Mouse (Mus musculus): ENCODE data around the gene Olfr1215. TPM values are rescaled to one million over a fixed set of nuclear protein-coding genes. Genes with fewer than 3 reads are reported as not detected.
"Not testable (repeated sequence)": the region's sequence is repeated elsewhere in the genome, so short reads cannot be mapped to it uniquely, and the experiment has no call there.

The Olfr1215 gene
- not detected in 2 replicates for polyA plus RNA-seq (2016; fragmentation: Nextera tagmentation; extraction: Ambion mirVana)

DNA sequence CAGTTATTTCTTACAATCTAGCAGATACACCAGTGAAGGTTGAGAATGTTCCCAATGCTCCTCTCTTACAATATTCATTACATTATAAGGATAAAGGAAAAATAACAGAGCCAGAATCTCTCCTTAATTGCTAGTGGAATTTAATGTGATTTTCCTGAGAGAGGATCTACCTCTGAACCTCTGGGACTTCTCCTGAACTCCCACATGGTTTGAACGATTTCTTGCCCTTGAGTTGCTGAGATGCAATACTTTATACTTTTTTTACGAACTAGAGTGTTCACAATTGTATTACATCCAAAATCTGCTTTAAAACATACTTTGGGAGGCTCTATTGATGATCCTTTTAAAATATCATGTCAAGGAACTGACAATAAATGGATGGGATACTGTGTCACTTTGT is at the start of gene Olfr1215:
Gene Olfr1215, minus strand, starts transcription at position 101 of the 400 bp plus-strand sequence.
- Histone ChIP-seq H3K9ac (no peak within 1 kb of the TSS), H3K4me2 (no peak within 1 kb of the TSS), H3K27ac (no peak within 1 kb of the TSS), H3K4me1 (no peaks in the 10 kb centered on the region), H3K36me3 (no peaks in the 10 kb centered on the region), H3K9me3 (replicated peaks) (no peaks in the 10 kb centered on the region), H3K27me3 (replicated peaks) (no peaks in the 10 kb centered on the region), H3K4me3 (no peak within 1 kb of the TSS)
- ATAC-seq: no peak
- WGBS (ENCODE audit: insufficient replicate concordance): 47% methylated on average over 2 of the region's 2 CpGs

GRCm38 (mm10) chr2:89031965-89032364 is 25.2 kb upstream of the Olfr1215 start, which contains the start of gene Olfr1217:
Gene Olfr1217, minus strand, starts transcription at chr2:89032065.
- no peaks in the 10 kb centered on the region for H3K27me3 ChIP-seq (replicated peaks)
- no peaks in the 10 kb centered on the region for H3K9me3 ChIP-seq (replicated peaks)
- no peak within 1 kb of the TSS for H3K4me2 ChIP-seq
- no peak for ATAC-seq
- H3K4me1 ChIP-seq: no peaks in the 10 kb centered on the region
- H3K4me3 ChIP-seq: no peak within 1 kb of the TSS
- H3K27ac ChIP-seq: no peak within 1 kb of the TSS
- no peak within 1 kb of the TSS for H3K9ac ChIP-seq
- H3K36me3 ChIP-seq: no peaks in the 10 kb centered on the region
- WGBS (ENCODE audit: insufficient replicate concordance): 50% methylated on average over 2 of the region's 2 CpGs

DNA sequence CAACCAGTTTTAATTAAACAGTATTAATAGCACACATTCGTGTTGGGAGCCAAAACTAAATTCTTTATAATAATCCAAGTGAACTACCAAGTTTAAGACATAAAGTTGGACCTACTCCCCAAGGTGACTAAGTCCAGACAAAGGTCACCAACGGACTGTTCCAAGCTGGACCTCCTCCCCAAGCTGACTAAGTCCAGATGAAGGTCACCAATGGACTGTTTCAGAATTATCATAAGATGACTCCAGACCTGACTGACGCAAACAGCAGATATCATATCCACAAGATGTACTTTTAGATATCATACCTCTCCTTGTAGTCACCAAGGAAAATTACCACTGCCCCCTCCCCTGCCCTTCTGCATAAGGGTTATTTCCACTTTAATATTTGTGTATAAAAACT is 14.7 kb upstream of the Olfr1215 start:
- 47% methylated on average over 3 of the region's 3 CpGs for WGBS (ENCODE audit: insufficient replicate concordance)
- not testable (repeated sequence) for H3K36me3 ChIP-seq; H3K27me3 ChIP-seq (replicated peaks); H3K9me3 ChIP-seq (replicated peaks); H3K4me3 ChIP-seq; H3K27ac ChIP-seq; H3K4me2 ChIP-seq; H3K9ac ChIP-seq; ATAC-seq; H3K4me1 ChIP-seq

GRCm38 (mm10) chr2:89018240-89018639 is 11.5 kb upstream of the Olfr1215 start, which contains the start of gene Olfr1216:
Gene Olfr1216, minus strand, starts transcription at chr2:89018340.
- no peak for ATAC-seq
- WGBS (ENCODE audit: insufficient replicate concordance): 54% methylated on average over 1 of the region's 1 CpGs
- Histone ChIP-seq H3K27ac (no peak within 1 kb of the TSS), H3K9me3 (replicated peaks) (no peaks in the 10 kb centered on the region), H3K4me1 (no peaks in the 10 kb centered on the region), H3K4me3 (no peak within 1 kb of the TSS), H3K9ac (no peak within 1 kb of the TSS), H3K27me3 (replicated peaks) (no peaks in the 10 kb centered on the region), H3K36me3 (no peaks in the 10 kb centered on the region), H3K4me2 (no peak within 1 kb of the TSS)

DNA sequence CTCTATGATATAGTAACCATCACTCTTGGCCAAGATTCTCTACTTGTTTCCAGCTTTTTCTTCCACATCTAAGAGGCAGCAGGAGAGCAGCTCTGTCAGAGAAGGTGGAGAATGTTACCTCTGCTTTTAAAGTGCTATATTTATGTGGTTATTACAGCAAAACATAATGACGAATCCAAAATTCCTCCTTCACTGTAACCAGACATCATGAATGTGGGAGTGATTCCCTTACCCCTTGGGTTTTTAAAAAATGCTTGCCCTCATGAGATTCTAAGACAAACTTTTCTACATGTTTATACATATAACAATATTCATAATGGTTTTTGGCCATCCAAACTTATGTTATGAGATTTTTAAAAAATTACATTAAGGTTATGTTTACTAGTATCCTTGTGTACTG is 14.2 kb downstream of the Olfr1215 start, which contains the start of gene Olfr1214:
Gene Olfr1214, minus strand, starts transcription at position 101 of the 400 bp plus-strand sequence.
- H3K9ac ChIP-seq: no peak within 1 kb of the TSS
- no peak within 1 kb of the TSS for H3K4me3 ChIP-seq
- no peak for ATAC-seq
- no peaks in the 10 kb centered on the region for H3K9me3 ChIP-seq (replicated peaks)
- H3K36me3 ChIP-seq: no peaks in the 10 kb centered on the region
- no peak within 1 kb of the TSS for H3K27ac ChIP-seq
- H3K4me2 ChIP-seq: no peak within 1 kb of the TSS
- no peaks in the 10 kb centered on the region for H3K4me1 ChIP-seq
- WGBS (ENCODE audit: insufficient replicate concordance): 66% methylated on average over 1 of the region's 1 CpGs
- H3K27me3 ChIP-seq (replicated peaks): no peaks in the 10 kb centered on the region

DNA sequence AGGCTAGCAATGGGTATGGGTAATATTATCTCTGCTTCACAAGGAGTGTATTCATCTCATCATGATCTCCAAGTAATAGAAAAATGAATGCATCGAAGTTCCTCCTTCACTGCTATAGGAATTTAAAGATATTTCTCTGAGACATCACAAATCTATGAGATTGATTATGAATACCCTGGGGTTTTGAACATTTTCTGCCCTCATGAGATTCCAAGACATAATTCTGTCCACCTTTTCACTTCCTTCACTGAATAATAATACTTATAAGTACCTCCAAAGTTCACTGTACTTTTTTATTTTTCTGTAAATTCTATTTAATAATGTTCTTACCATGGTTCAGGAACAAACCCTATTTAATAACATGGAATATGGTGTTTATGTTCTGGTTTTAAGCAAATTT is 26.6 kb downstream of the Olfr1215 start, which contains the start of gene Gm13762:
Gene Gm13762, minus strand, starts transcription at position 101 of the 400 bp plus-strand sequence.
- H3K4me2 ChIP-seq: no peak within 1 kb of the TSS
- ATAC-seq: no peak
- no peaks in the 10 kb centered on the region for H3K36me3 ChIP-seq
- no peak within 1 kb of the TSS for H3K27ac ChIP-seq
- WGBS (ENCODE audit: insufficient replicate concordance): 78% methylated on average over 1 of the region's 1 CpGs
- H3K4me3 ChIP-seq: no peak within 1 kb of the TSS
- no peaks in the 10 kb centered on the region for H3K4me1 ChIP-seq
- no peaks in the 10 kb centered on the region for H3K27me3 ChIP-seq (replicated peaks)
- H3K9me3 ChIP-seq (replicated peaks): no peaks in the 10 kb centered on the region
- no peak within 1 kb of the TSS for H3K9ac ChIP-seq

GRCm38 (mm10) chr2:88953669-88954068 is 53.1 kb downstream of the Olfr1215 start, which contains the start of gene Olfr1212:
Gene Olfr1212, plus strand, starts transcription at chr2:88953969.
- no peaks in the 10 kb centered on the region for H3K9me3 ChIP-seq (replicated peaks)
- ATAC-seq: no peak

More at GRCm38 (mm10) chr2:88953669-88954068, 53.1 kb downstream of the Olfr1215 start, which contains the start of gene Olfr1212:
- H3K27ac ChIP-seq: no peak within 1 kb of the TSS
- no peak within 1 kb of the TSS for H3K4me3 ChIP-seq
- no peaks in the 10 kb centered on the region for H3K36me3 ChIP-seq
- H3K9ac ChIP-seq: no peak within 1 kb of the TSS
- no peaks in the 10 kb centered on the region for H3K4me1 ChIP-seq
- no peak within 1 kb of the TSS for H3K4me2 ChIP-seq
- H3K27me3 ChIP-seq (replicated peaks): no peaks in the 10 kb centered on the region

Other genes starting within 250 kb of the Olfr1215 start
- not detected in 2 replicates for gene Olfr1199, start 246.5 kb downstream of the Olfr1215 start, polyA plus RNA-seq (2016; fragmentation: Nextera tagmentation; extraction: Ambion mirVana)
- not detected in 2 replicates for gene Olfr1200, start 236.5 kb downstream of the Olfr1215 start, polyA plus RNA-seq (2016; fragmentation: Nextera tagmentation; extraction: Ambion mirVana)
- gene Olfr1201, start 213.9 kb downstream of the Olfr1215 start, polyA plus RNA-seq (2016; fragmentation: Nextera tagmentation; extraction: Ambion mirVana): not detected in 2 replicates
- not detected in 2 replicates for gene Olfr1202, start 192.5 kb downstream of the Olfr1215 start, polyA plus RNA-seq (2016; fragmentation: Nextera tagmentation; extraction: Ambion mirVana)
- not detected in 2 replicates for gene Olfr1205, start 177.2 kb downstream of the Olfr1215 start, polyA plus RNA-seq (2016; fragmentation: Nextera tagmentation; extraction: Ambion mirVana)
- gene Olfr1204, start 157.7 kb downstream of the Olfr1215 start, polyA plus RNA-seq (2016; fragmentation: Nextera tagmentation; extraction: Ambion mirVana): not detected in 2 replicates
- gene Olfr1206, start 143.7 kb downstream of the Olfr1215 start, polyA plus RNA-seq (2016; fragmentation: Nextera tagmentation; extraction: Ambion mirVana): not detected in 2 replicates
- gene Olfr1208, start 104.7 kb downstream of the Olfr1215 start, polyA plus RNA-seq (2016; fragmentation: Nextera tagmentation; extraction: Ambion mirVana): not detected in 2 replicates
- not detected in 2 replicates for gene Olfr1209, start 91.8 kb downstream of the Olfr1215 start, polyA plus RNA-seq (2016; fragmentation: Nextera tagmentation; extraction: Ambion mirVana)
- gene Olfr1211, start 68.9 kb downstream of the Olfr1215 start, polyA plus RNA-seq (2016; fragmentation: Nextera tagmentation; extraction: Ambion mirVana): not detected in 2 replicates
- gene Olfr1212, start 53.0 kb downstream of the Olfr1215 start, polyA plus RNA-seq (2016; fragmentation: Nextera tagmentation; extraction: Ambion mirVana): not detected in 2 replicates
- gene Gm13762, start 26.7 kb downstream of the Olfr1215 start, polyA plus RNA-seq (2016; fragmentation: Nextera tagmentation; extraction: Ambion mirVana): not detected in 2 replicates
- gene Olfr1214, start 14.3 kb downstream of the Olfr1215 start, polyA plus RNA-seq (2016; fragmentation: Nextera tagmentation; extraction: Ambion mirVana): not detected in 2 replicates
- gene Olfr1216, start 11.4 kb upstream of the Olfr1215 start, polyA plus RNA-seq (2016; fragmentation: Nextera tagmentation; extraction: Ambion mirVana): not detected in 2 replicates
- gene Olfr1217, start 25.1 kb upstream of the Olfr1215 start, polyA plus RNA-seq (2016; fragmentation: Nextera tagmentation; extraction: Ambion mirVana): not detected in 2 replicates
- gene Olfr1218, start 54.2 kb upstream of the Olfr1215 start, polyA plus RNA-seq (2016; fragmentation: Nextera tagmentation; extraction: Ambion mirVana): not detected in 2 replicates
- gene Olfr1219, start 76.5 kb upstream of the Olfr1215 start, polyA plus RNA-seq (2016; fragmentation: Nextera tagmentation; extraction: Ambion mirVana): not detected in 2 replicates
- gene Olfr1220, start 99.9 kb upstream of the Olfr1215 start, polyA plus RNA-seq (2016; fragmentation: Nextera tagmentation; extraction: Ambion mirVana): not detected in 2 replicates
- gene Olfr1221, start 110.3 kb upstream of the Olfr1215 start, polyA plus RNA-seq (2016; fragmentation: Nextera tagmentation; extraction: Ambion mirVana): not detected in 2 replicates
- not detected in 2 replicates for gene Olfr1222, start 126.1 kb upstream of the Olfr1215 start, polyA plus RNA-seq (2016; fragmentation: Nextera tagmentation; extraction: Ambion mirVana)
- not detected in 2 replicates for gene Olfr1223, start 144.6 kb upstream of the Olfr1215 start, polyA plus RNA-seq (2016; fragmentation: Nextera tagmentation; extraction: Ambion mirVana)
- gene Olfr1224-ps1, start 157.1 kb upstream of the Olfr1215 start, polyA plus RNA-seq (2016; fragmentation: Nextera tagmentation; extraction: Ambion mirVana): not detected in 2 replicates
- not detected in 2 replicates for gene Olfr1225, start 167.7 kb upstream of the Olfr1215 start, polyA plus RNA-seq (2016; fragmentation: Nextera tagmentation; extraction: Ambion mirVana)
- not detected in 2 replicates for gene Olfr1226, start 193.1 kb upstream of the Olfr1215 start, polyA plus RNA-seq (2016; fragmentation: Nextera tagmentation; extraction: Ambion mirVana)
- not detected in 2 replicates for gene Olfr1228, start 247.1 kb upstream of the Olfr1215 start, polyA plus RNA-seq (2016; fragmentation: Nextera tagmentation; extraction: Ambion mirVana)

Data from liver, embryonic 12.5 days (tissue).